Mouse (Mus musculus) right cerebral cortex, postnatal 36 days (tissue): ENCODE results near the gene Mtmr3.

ENCODE experiments used
- DNase-seq, 2 experiments: peaks; one replicate each; pipeline ENCODE4 v3.0.0; 2022; ENCODE audit warnings: low spot score in 2 of 2, mixed read lengths in 1 of 2

Gene Mtmr3

DNA sequence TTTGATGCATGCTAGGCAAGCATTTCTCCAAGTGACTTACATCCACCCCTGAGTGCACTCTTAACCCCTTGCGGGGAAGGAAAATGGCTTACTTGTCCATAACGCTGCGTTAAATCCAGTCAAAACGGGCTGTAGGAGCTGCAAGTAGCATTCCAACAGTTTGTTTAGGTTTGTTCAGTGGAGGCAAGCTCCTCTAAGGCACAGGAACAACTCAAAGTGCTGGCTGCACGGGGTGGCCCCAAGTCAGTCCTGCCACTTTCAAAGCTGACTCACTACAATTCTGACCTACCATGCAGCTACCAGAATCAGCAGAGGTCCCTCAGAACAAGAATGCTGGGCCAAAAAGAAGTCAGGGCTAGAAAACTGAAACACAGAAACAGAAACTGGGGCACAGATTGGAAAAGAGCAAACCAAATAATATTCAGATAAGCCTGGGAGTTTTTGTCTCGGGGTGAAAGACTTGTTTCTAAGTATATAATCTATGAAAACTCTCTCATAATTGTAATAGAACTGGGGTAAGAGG is 72.5 kb downstream of the Mtmr3 start:
- no peak for DNase-seq

- DNase-seq = no peak
Observed at GRCm38 (mm10) chr11:4518981-4519380, 75.7 kb downstream of the Mtmr3 start.

- no peak for DNase-seq
Observed at GRCm38 (mm10) chr11:4507421-4507820, 87.2 kb downstream of the Mtmr3 start.

DNA sequence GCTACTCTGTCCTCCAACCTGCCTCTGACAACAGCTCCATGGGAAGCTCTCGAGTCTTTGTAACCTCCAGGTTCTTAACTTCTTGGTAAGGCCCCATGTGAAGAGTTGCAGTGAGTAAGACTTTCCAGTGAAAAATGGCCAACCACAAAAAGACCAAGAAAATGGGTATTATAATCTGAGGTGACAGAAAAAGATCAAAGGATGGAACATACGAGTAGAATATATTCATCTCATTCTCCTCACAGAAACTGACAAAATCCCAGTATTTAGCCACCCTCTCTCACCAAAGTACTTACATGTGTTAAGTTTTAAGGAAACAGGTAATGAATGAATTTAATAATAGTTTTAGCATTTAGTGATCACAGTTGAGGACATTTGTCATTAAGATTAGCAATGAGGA is 88.2 kb downstream of the Mtmr3 start:
- DNase-seq = no peak

DNA sequence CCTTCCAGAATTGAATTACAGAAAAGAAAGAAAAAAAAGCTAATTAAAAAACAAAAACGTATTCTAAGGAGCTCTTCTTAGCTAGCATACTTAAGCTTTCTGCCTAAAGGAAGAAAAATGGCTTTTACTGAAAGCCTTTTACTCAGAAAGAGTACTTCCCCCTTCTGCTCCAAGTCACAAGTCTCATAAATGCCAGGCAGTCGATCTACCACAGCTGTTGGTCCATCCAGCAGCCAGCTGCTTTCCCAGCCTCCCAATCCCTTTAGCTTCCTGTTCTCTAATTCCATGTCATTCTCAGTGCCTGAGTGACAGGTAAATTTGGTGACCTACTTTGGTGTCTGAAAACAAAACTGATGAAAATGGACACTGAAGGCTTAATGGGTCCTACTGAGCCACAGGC is 92.5 kb downstream of the Mtmr3 start:
- no peak for DNase-seq

DNA sequence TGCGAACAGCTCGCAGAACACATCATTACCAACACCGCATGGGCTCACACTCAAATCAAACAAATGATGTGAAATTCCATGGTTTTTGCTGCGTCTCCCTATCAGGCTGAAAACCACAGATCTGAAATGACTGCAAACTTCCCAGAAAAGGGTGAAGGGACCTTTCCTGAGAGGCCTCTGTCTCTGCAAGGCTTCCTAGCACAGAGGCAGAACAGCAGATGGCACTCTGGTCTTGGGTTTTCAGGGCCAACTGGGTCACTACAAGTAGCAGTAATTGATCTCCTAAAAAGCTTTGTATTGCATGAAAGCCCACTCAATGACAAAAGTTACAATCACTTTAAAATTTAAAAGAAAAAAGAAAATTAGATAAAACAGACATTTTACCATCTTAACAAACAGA is 93.8 kb downstream of the Mtmr3 start:
- no peak for DNase-seq

DNA sequence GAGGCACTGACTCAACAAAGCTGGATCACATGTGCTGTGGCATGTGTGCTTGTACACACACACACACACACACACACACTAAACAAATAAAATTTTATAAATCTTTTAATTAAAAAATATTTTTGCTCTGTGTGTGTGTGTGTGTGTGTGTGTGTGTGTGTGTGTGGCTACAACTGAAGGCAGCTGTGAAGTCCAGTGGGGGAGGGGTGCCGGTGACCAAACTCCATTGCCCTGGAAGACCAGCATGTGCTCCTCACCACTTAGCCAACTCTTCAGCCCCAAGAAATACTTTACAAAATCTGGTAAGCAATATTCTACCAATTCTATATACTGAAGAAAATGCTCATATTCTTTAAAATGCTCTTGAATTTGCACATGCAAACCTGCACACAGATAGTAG is 94.4 kb downstream of the Mtmr3 start:
- DNase-seq = no peak

DNA sequence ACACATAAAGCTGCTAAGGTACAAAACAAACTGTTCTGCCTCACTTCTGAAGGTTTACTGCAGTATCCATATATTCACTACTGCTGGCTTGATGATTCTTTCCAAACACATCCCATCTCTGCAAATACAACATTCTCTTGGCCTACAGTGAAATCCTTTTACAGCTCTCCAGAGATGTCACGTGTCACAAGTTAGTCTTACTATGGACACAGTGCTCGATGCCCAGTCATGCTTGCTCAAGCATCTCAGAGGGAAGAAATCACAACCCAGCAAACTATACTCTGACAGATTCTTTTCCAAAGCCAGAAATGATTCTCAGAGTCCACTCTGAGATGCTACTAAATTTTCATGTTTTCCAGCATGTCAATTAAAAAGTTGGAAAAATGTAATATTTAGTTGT is 95.2 kb downstream of the Mtmr3 start:
- DNase-seq = no peak

- no peak for DNase-seq
Observed at GRCm38 (mm10) chr11:4498774-4499173, 95.9 kb downstream of the Mtmr3 start.

DNA sequence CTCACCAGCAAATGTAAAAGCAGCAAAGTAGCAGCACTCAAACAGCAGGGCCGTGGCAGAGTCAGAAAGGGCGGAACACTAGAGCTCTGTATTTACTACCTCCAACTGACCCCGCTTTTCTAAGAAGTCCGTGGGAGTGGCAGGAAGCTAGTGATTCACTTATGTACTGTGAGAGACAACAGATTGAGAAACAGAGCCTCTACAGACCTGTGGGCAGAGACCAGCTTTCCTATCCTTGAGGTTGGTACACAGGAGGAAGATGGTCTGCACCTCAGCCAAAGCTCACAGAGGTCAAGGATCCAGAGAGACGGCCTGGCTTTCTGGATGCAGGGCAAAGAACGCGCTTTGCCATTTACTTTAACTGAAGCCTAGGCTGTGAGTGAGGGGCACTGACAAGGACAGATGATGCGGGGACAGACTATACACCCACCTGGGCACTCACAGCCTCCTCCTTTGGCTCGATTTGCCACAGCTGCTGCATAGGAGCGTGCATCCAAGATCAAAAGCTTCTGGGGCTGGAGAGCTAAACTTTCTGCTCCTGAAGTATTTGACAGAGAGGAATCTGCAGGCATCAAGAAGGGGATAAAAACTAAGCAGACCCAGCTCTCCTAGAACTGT is 97.1 kb downstream of the Mtmr3 start:
- DNase-seq = peak in 1 of 2 experiments; percentile 32

- DNase-seq = no peak
Observed at GRCm38 (mm10) chr11:4495021-4495540, 99.6 kb downstream of the Mtmr3 start.

GRCm38 (mm10) chr11:4489207-4489606 is 105.5 kb downstream of the Mtmr3 start:
- no peak for DNase-seq

DNA sequence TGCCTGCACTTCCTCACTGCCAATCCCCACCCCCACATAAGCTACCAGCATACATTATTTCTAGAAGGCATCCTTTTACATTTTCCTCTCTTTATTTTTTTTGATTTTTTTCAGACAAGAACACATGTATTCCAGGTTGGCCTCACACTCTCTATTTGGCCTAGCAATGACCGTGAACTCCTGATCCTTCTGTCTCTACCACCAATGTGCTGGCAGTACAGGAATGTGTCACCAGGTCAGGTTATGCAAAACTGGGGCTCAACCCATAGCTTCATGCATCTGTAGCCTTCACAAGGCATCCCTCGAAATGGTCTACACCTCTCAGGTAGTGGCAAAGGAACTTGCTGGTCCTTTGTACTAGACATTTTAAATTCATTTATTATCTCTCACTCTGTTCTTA is 105.9 kb downstream of the Mtmr3 start:
- no peak for DNase-seq

DNA sequence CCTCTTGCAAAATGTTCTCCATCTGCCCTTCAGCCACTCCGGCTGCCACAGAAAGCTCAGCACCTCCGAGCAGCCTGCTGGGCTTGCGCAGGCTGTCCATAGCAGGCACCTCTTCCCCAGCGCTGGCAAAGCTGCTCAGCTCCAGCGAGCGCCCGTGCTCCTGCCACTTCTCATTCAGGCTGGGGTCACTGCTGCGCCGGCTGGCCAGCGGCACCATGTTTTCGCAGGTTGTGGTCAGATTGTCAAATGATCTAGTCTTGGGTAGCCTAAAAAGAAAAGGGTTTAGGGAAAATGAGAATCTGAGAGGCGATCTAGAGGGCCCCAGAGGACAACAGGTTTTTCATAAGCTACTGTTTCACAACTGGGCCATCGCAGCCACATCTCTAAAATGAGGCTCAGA is 106.3 kb downstream of the Mtmr3 start:
- DNase-seq = no peak

GRCm38 (mm10) chr11:4487401-4487965 is 107.2 kb downstream of the Mtmr3 start:
- no peak for DNase-seq

DNA sequence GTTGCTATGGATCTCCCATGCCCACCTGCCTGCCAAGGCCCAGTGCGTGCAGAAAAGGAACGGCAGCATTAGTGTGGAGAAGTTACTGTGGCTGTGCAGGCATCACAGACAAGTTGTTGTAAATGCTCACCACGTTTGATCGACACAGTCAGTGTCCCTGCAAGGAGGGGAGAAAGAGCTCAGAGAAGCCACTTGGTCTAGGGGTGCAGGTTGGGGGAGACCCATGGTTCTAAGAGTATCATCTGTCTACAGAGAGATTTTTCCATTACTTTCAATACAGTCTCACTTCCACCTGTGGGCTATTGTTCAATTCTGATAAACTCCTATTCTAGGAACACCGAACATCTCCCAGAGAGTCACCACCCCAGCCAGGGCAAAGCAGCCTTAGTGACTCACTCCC is 110.1 kb downstream of the Mtmr3 start:
- no peak for DNase-seq

DNA sequence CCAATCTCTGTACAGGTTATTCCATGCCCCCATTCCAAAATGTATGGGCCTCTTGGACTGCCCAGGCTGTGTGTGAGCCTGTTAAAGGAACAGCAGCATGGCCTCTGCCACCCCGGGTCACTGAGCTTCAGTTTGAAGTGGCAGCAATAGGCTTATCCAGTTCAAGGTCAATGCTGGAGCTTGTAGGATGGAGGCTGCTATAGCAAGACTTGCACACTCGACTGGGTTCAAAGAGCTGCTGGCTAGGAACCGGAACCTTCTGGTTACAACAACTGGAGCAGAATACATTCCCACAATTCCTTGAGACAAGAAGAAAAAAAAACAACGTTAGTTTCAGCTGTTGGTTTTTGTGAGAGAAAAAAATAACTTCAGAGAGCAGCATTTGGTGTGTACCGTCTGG is 112.0 kb downstream of the Mtmr3 start:
- no peak for DNase-seq

GRCm38 (mm10) chr11:4476184-4476697 is 118.4 kb downstream of the Mtmr3 start:
- no peak for DNase-seq

GRCm38 (mm10) chr11:4472464-4473179 is 122.0 kb downstream of the Mtmr3 start:
- DNase-seq = no peak

- DNase-seq = no peak
Observed at GRCm38 (mm10) chr11:4471734-4472133, 122.9 kb downstream of the Mtmr3 start.

GRCm38 (mm10) chr11:4471251-4471650 is 123.4 kb downstream of the Mtmr3 start:
- DNase-seq = no peak

GRCm38 (mm10) chr11:4469091-4469490 is 125.6 kb downstream of the Mtmr3 start:
- DNase-seq = no peak

DNA sequence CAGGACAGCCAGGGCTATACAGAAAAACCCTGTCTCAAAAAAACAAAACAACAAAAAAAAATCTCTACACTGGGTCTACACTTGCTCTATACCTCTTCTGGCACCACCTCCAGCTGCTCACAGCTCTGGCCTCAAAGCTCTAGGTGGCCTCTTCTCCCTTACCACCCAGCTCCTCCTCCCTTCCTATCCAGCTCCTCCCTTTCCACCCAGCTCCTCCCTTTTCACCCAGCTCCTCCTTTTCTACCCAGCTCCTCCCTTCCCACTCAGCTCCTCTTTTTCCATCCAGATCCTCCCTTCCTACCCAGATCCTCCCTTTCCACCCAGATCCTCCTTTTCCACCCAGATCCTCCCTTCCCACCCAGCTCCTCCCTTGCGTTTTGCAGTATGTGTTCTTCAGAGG is 127.2 kb downstream of the Mtmr3 start:
- DNase-seq = no peak
